Mouse (Mus musculus): ENCODE results near the gene 5730522E02Rik. TPM values are rescaled to one million over a fixed set of nuclear protein-coding genes. Genes with fewer than 3 reads are reported as not detected.

5730522E02Rik gene
- polyA plus RNA-seq, 1 experiment from 2014 or later: 2.1 TPM

- no peak overlapping the region for H3K27ac ChIP-seq
- 55% methylated on average over 2 of the region's 2 CpGs for WGBS
- no peaks in the 10 kb centered on the region for H3K9me3 ChIP-seq
- H3K27me3 ChIP-seq (ENCODE audit: insufficient read depth, poor library complexity, severe bottlenecking): no peaks in the 10 kb centered on the region
- no peak overlapping the region for H3K4me3 ChIP-seq
- no peaks in the 10 kb centered on the region for H3K4me1 ChIP-seq
- no peak for DNase-seq (ENCODE audit: low spot score)
- no peaks in the 10 kb centered on the region for H3K36me3 ChIP-seq
These were observed 500.0 kb downstream of the 5730522E02Rik start for GRCm38 (mm10) chr11:25710559-25710958.

- H3K27ac ChIP-seq: no peak overlapping the region
- DNase-seq (ENCODE audit: low spot score): no peak
- H3K27me3 ChIP-seq (ENCODE audit: insufficient read depth, poor library complexity, severe bottlenecking): no peaks in the 10 kb centered on the region
- H3K36me3 ChIP-seq: no peaks in the 10 kb centered on the region
- no peak overlapping the region for H3K4me3 ChIP-seq
- 68% methylated on average over 4 of the region's 4 CpGs for WGBS
- H3K4me1 ChIP-seq: no peaks in the 10 kb centered on the region
- H3K9me3 ChIP-seq: no peaks in the 10 kb centered on the region
These were observed 500.7 kb downstream of the 5730522E02Rik start for GRCm38 (mm10) chr11:25709892-25710291.

GRCm38 (mm10) chr11:25704332-25705168 is 506.0 kb downstream of the 5730522E02Rik start:
- Histone ChIP-seq H3K27me3 (ENCODE audit: insufficient read depth, poor library complexity, severe bottlenecking) (no peaks in the 10 kb centered on the region), H3K36me3 (no peaks in the 10 kb centered on the region)
- WGBS: 77% methylated on average over 11 of the region's 11 CpGs

GRCm38 (mm10) chr11:25702791-25703190 is 507.8 kb downstream of the 5730522E02Rik start:
- Histone ChIP-seq H3K4me3 (no peak overlapping the region), H3K27me3 (ENCODE audit: insufficient read depth, poor library complexity, severe bottlenecking) (no peaks in the 10 kb centered on the region), H3K9me3 (no peaks in the 10 kb centered on the region), H3K27ac (no peak overlapping the region), H3K36me3 (no peaks in the 10 kb centered on the region), H3K4me1 (no peaks in the 10 kb centered on the region)
- no peak for DNase-seq (ENCODE audit: low spot score)
- 87% methylated on average over 3 of the region's 3 CpGs for WGBS

More at GRCm38 (mm10) chr11:25704332-25705168, 506.0 kb downstream of the 5730522E02Rik start:
- Histone ChIP-seq H3K9me3 (no peaks in the 10 kb centered on the region), H3K4me3 (no peak overlapping the region), H3K4me1 (no peaks in the 10 kb centered on the region), H3K27ac (no peak overlapping the region)
- no peak for DNase-seq (ENCODE audit: low spot score)

GRCm38 (mm10) chr11:25697508-25698193 is 512.9 kb downstream of the 5730522E02Rik start:
- WGBS: 60% methylated on average over 6 of the region's 6 CpGs
- Histone ChIP-seq H3K27me3 (ENCODE audit: insufficient read depth, poor library complexity, severe bottlenecking) (no peaks in the 10 kb centered on the region), H3K27ac (no peak overlapping the region), H3K9me3 (no peaks in the 10 kb centered on the region), H3K36me3 (no peaks in the 10 kb centered on the region), H3K4me3 (no peak overlapping the region), H3K4me1 (no peaks in the 10 kb centered on the region)
- no peak for DNase-seq (ENCODE audit: low spot score)

GRCm38 (mm10) chr11:25696168-25696567 is 514.4 kb downstream of the 5730522E02Rik start:
- no peaks in the 10 kb centered on the region for H3K36me3 ChIP-seq
- H3K4me1 ChIP-seq: no peaks in the 10 kb centered on the region
- DNase-seq (ENCODE audit: low spot score): no peak
- no peaks in the 10 kb centered on the region for H3K27me3 ChIP-seq (ENCODE audit: insufficient read depth, poor library complexity, severe bottlenecking)
- 82% methylated on average over 5 of the region's 5 CpGs for WGBS
- no peak overlapping the region for H3K27ac ChIP-seq
- H3K4me3 ChIP-seq: no peak overlapping the region
- no peaks in the 10 kb centered on the region for H3K9me3 ChIP-seq

GRCm38 (mm10) chr11:25684731-25685130 is 525.8 kb downstream of the 5730522E02Rik start:
- DNase-seq (ENCODE audit: low spot score): no peak
- Histone ChIP-seq H3K9me3 (no peaks in the 10 kb centered on the region), H3K27me3 (ENCODE audit: insufficient read depth, poor library complexity, severe bottlenecking) (no peaks in the 10 kb centered on the region), H3K4me1 (no peaks in the 10 kb centered on the region), H3K4me3 (no peak overlapping the region), H3K27ac (no peak overlapping the region), H3K36me3 (no peaks in the 10 kb centered on the region)
- 79% methylated on average over 4 of the region's 4 CpGs for WGBS

GRCm38 (mm10) chr11:25679856-25680255 is 530.7 kb downstream of the 5730522E02Rik start:
- no peak overlapping the region for H3K27ac ChIP-seq
- H3K36me3 ChIP-seq: no peaks in the 10 kb centered on the region
- no peaks in the 10 kb centered on the region for H3K4me1 ChIP-seq
- no peaks in the 10 kb centered on the region for H3K27me3 ChIP-seq (ENCODE audit: insufficient read depth, poor library complexity, severe bottlenecking)
- DNase-seq (ENCODE audit: low spot score): no peak
- no peak overlapping the region for H3K4me3 ChIP-seq
- no peaks in the 10 kb centered on the region for H3K9me3 ChIP-seq
- WGBS: 81% methylated on average over 1 of the region's 1 CpGs

GRCm38 (mm10) chr11:25674194-25674593 is 536.4 kb downstream of the 5730522E02Rik start:
- no peaks in the 10 kb centered on the region for H3K27me3 ChIP-seq (ENCODE audit: insufficient read depth, poor library complexity, severe bottlenecking)
- H3K4me3 ChIP-seq: no peak overlapping the region
- no peak overlapping the region for H3K27ac ChIP-seq
- H3K9me3 ChIP-seq: no peaks in the 10 kb centered on the region
- no peaks in the 10 kb centered on the region for H3K4me1 ChIP-seq
- WGBS: 91% methylated on average over 3 of the region's 3 CpGs
- DNase-seq (ENCODE audit: low spot score): no peak
- no peaks in the 10 kb centered on the region for H3K36me3 ChIP-seq

GRCm38 (mm10) chr11:25670018-25670417 is 540.5 kb downstream of the 5730522E02Rik start:
- DNase-seq (ENCODE audit: low spot score): no peak
- Histone ChIP-seq H3K27ac (no peak overlapping the region), H3K4me3 (no peak overlapping the region), H3K36me3 (no peaks in the 10 kb centered on the region), H3K4me1 (no peaks in the 10 kb centered on the region), H3K27me3 (ENCODE audit: insufficient read depth, poor library complexity, severe bottlenecking) (no peaks in the 10 kb centered on the region), H3K9me3 (no peaks in the 10 kb centered on the region)
- WGBS: 75% methylated on average over 4 of the region's 4 CpGs

- DNase-seq (ENCODE audit: low spot score): no peak
- Histone ChIP-seq H3K27me3 (ENCODE audit: insufficient read depth, poor library complexity, severe bottlenecking) (no peaks in the 10 kb centered on the region), H3K4me1 (no peaks in the 10 kb centered on the region), H3K36me3 (no peaks in the 10 kb centered on the region), H3K4me3 (no peak overlapping the region), H3K27ac (no peak overlapping the region), H3K9me3 (no peaks in the 10 kb centered on the region)
- 60% methylated on average over 3 of the region's 3 CpGs for WGBS
These were observed 545.9 kb downstream of the 5730522E02Rik start for GRCm38 (mm10) chr11:25664562-25665104.

GRCm38 (mm10) chr11:25646282-25646681 is 564.3 kb downstream of the 5730522E02Rik start:
- WGBS: 75% methylated on average over 5 of the region's 5 CpGs
- H3K4me3 ChIP-seq: no peak overlapping the region
- DNase-seq (ENCODE audit: low spot score): no peak

More at GRCm38 (mm10) chr11:25646282-25646681, 564.3 kb downstream of the 5730522E02Rik start:
- Histone ChIP-seq H3K9me3 (no peaks in the 10 kb centered on the region), H3K4me1 (no peaks in the 10 kb centered on the region), H3K27me3 (ENCODE audit: insufficient read depth, poor library complexity, severe bottlenecking) (no peaks in the 10 kb centered on the region), H3K36me3 (no peaks in the 10 kb centered on the region), H3K27ac (no peak overlapping the region)

Measured in heart, embryonic 10.5 days (tissue).